Mouse (Mus musculus) c-Kit-positive CD71-negative TER-119-negative erythroid progenitor cells, embryonic 14.5 days (primary cell): ENCODE data around the gene Sumo3.

Source experiments
- DNase-seq: peaks from one replicate; pipeline ENCODE4 v3.0.0-alpha.2; 2013; ENCODE audit warnings: low read depth

Sumo3 gene

GRCm38 (mm10) chr10:77589117-77589516 is 16.8 kb upstream of the Sumo3 start:
- no peak for DNase-seq

- DNase-seq = no peak
Observed at GRCm38 (mm10) chr10:77589749-77590148, 16.1 kb upstream of the Sumo3 start.

- DNase-seq = peak; percentile 66
Observed at GRCm38 (mm10) chr10:77590812-77591211, 15.1 kb upstream of the Sumo3 start.

- DNase-seq = no peak
Observed at GRCm38 (mm10) chr10:77591546-77591945, 14.4 kb upstream of the Sumo3 start.

- no peak for DNase-seq
Observed at GRCm38 (mm10) chr10:77596060-77596459, 9.8 kb upstream of the Sumo3 start.

GRCm38 (mm10) chr10:77603021-77603420 is 2.9 kb upstream of the Sumo3 start:
- DNase-seq = no peak

- no peak for DNase-seq
Observed at GRCm38 (mm10) chr10:77604111-77604510, 1.8 kb upstream of the Sumo3 start.

GRCm38 (mm10) chr10:77604958-77605357 is 939 bp upstream of the Sumo3 start:
- DNase-seq = no peak

GRCm38 (mm10) chr10:77605368-77605767 is 529 bp upstream of the Sumo3 start:
- no peak for DNase-seq

- DNase-seq = no peak
Observed at GRCm38 (mm10) chr10:77606855-77607254, 958 bp downstream of the Sumo3 start.

GRCm38 (mm10) chr10:77607441-77607840 is 1.5 kb downstream of the Sumo3 start:
- no peak for DNase-seq

- no peak for DNase-seq
Observed at GRCm38 (mm10) chr10:77608589-77608988, 2.7 kb downstream of the Sumo3 start.

- DNase-seq = no peak
Observed at GRCm38 (mm10) chr10:77610221-77610961, 4.5 kb downstream of the Sumo3 start.

- no peak for DNase-seq
Observed at GRCm38 (mm10) chr10:77613409-77613808, 7.5 kb downstream of the Sumo3 start.

GRCm38 (mm10) chr10:77615647-77616046 is 9.8 kb downstream of the Sumo3 start:
- no peak for DNase-seq

GRCm38 (mm10) chr10:77616166-77616565 is 10.3 kb downstream of the Sumo3 start:
- no peak for DNase-seq

- no peak for DNase-seq
Observed at GRCm38 (mm10) chr10:77616926-77617325, 11.0 kb downstream of the Sumo3 start.

GRCm38 (mm10) chr10:77621546-77621945 is 15.6 kb downstream of the Sumo3 start:
- no peak for DNase-seq

GRCm38 (mm10) chr10:77622055-77622988 is 16.4 kb downstream of the Sumo3 start, which contains the start of gene Ube2g2:
TSS of gene Ube2g2 (plus strand) at chr10:77622275.
- DNase-seq = peak; percentile 85

GRCm38 (mm10) chr10:77623069-77623492 is 17.2 kb downstream of the Sumo3 start:
- DNase-seq = no peak

- DNase-seq = no peak
Observed at GRCm38 (mm10) chr10:77623639-77624400, 17.9 kb downstream of the Sumo3 start.

- DNase-seq = no peak
Observed at GRCm38 (mm10) chr10:77624570-77624995, 18.7 kb downstream of the Sumo3 start.
